Mouse (Mus musculus): Measurements from ENCODE around the gene Oat.

Gene Oat

DNA sequence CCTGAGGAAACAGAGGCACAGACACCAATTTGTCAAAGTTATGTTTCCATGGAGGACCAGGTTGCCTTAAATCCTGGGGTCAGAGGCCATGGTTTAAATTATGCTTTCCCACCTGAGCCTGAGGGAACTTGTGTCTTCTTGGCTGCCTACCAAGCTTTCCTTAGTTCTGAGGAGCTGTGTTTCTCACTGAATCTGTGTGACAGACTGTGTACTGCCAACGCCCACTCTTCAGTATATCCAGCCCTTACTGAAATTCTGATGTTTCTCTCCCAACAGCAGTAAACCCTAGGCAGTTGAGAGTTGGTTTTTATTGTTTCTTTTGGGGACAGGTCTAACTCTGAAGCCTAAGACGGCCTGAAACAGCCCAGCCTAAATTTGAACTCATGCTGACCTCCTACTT lies 17.6 kb upstream of the Oat start:
- no peak for DNase-seq (ENCODE audit: low spot score in 2 of 2)

GRCm38 (mm10) chr7:132589610-132590009 lies 13.4 kb upstream of the Oat start:
- no peak for DNase-seq (ENCODE audit: low spot score in 2 of 2)

GRCm38 (mm10) chr7:132587167-132587566 lies 11.0 kb upstream of the Oat start:
- no peak for DNase-seq (ENCODE audit: low spot score in 2 of 2)

GRCm38 (mm10) chr7:132585695-132586491 lies 9.7 kb upstream of the Oat start:
- DNase-seq (ENCODE audit: low spot score in 2 of 2), result no peak

DNA sequence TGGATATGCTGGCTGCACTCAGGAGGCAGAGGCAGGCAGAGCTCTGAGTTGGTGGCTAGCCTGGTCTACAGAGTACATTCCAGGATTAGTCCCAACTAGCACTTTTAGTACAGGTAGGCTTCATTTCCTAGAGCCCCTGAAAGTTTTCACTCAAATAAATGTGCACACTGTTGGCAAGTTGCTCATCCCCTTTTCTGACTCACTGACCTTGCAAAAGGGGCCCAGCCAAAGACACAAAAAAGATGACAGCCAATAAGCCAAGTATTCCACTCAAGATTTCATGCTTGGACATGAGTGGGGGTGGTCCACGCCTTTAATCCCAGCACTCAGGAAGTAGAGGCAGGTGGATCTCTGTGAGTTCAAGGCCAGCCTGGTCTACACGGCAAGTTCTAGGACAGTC lies 5.2 kb upstream of the Oat start:
- DNase-seq (ENCODE audit: low spot score in 2 of 2), result no peak

DNA sequence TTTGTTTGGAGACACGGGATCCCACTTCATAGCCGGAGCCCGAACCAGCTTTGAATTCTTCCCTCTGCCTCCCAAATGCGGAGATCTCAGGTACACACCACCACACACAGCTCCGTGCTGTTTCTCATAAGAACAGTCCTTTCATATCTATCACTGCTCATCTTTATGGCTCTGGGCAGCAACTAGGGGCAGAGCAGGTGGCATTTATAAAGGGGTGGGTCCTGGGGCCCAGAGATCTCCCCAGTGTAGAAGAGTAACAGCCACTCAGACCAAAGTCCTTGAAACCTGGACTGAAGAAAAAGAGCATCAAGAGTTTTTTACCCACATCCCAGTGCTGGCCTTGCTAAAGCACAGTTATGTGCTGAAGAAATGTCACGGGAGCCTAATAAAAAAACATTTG lies 4.3 kb upstream of the Oat start:
- no peak for DNase-seq (ENCODE audit: low spot score in 2 of 2)

- no peak for DNase-seq (ENCODE audit: low spot score in 2 of 2)
Observed at GRCm38 (mm10) chr7:132576891-132577290, 693 bp upstream of the Oat start.

- peak; percentile 81 to 91 for DNase-seq (ENCODE audit: low spot score in 2 of 2)
Observed at GRCm38 (mm10) chr7:132575623-132576022, 575 bp downstream of the Oat start.

GRCm38 (mm10) chr7:132574646-132575045 lies 1.6 kb downstream of the Oat start:
- DNase-seq (ENCODE audit: low spot score in 2 of 2), result no peak

- DNase-seq (ENCODE audit: low spot score in 2 of 2), result no peak
Observed at GRCm38 (mm10) chr7:132573205-132573604, 3.0 kb downstream of the Oat start.

GRCm38 (mm10) chr7:132572738-132573137 lies 3.5 kb downstream of the Oat start:
- no peak for DNase-seq (ENCODE audit: low spot score in 2 of 2)

DNA sequence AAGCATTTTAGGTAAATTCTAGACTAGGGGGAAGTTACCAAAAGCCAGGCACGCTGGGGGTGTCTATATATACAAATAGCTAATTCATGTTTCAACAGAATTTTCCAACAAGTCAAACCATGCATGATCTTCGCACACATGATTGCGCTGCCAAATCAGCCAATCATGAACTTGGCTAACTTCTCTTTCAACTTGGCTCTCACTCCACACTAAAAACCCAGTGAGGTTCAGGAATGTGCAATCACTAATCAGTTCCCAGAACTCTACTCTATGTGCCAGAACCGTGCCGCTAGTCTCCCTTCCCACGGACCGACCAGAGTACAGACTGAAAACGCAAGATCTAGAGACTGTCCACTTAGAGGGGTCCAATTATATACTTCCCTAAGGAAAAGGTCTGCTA lies 4.7 kb downstream of the Oat start:
- no peak for DNase-seq (ENCODE audit: low spot score in 2 of 2)

DNA sequence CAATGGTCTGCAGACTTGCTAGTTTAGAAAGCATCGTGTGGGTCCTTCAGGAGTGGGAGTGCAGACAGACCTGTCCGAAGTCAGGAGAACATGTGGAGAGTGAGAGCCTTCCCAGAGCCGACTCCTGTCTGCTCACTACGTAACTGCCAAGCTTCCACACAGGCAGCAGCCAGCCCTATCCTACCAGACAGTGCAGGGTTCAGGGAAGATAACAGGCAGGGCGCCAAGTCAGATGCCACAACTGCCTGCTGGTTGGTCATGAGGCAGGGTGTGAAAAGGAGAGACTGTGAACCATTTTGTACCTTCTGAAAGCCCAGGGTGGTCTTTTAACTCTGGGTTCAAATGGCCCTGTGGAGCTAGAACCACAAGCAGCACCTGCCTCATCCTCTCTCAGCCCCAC lies 6.1 kb downstream of the Oat start:
- peak; percentile 20 to 66 for DNase-seq (ENCODE audit: low spot score in 2 of 2)

- peak; percentile 35 to 70 for DNase-seq (ENCODE audit: low spot score in 2 of 2)
Observed at GRCm38 (mm10) chr7:132568817-132569216, 7.4 kb downstream of the Oat start.

DNA sequence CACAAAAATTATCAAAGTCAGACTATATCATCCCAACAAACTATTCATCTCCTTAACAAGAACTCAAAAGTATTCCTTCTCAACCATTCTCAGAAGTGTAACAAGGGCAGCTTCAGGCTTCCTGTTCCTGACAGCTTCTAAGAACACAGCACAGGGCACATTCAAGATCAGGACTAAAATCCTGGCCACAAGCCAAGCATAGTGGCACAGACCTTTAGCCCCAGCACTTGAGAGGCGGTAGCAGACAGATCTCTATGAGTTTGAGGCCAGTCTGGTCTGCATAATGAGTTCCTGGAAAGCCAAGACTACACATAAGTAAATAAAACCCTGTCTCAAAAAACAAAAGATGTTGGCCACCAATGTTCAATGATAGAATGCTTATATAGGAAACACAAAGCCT lies 10.4 kb downstream of the Oat start:
- no peak for DNase-seq (ENCODE audit: low spot score in 2 of 2)

DNA sequence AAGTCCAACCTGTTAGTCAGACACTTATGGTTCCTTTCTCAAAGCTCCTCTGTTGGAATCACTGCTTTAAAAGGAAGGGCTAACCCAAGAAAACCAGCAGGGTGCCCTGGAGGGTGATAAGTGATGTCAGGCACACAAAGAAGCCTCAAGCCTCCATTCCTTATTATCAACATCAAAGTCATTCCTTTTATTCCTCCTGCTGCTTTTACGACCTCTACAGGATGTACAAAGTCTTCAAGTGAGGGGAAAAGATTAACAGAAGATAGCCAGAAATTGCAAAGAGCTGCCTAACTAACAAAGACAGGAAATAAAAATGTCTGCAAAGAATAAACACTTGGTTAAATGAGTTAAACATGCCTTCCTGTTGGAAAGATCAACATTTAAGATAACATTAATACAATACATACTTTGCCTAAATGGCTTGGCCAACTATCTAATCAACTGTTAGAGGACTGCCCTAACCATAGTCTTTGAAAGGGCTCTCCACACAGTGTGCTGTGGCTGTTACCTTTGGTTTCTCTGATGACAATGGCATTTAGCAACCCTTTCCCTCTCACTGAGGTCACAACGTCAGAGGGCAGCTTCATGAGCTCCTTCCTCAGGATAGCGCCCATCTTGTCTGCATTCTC lies 16.9 kb downstream of the Oat start:
- no peak for DNase-seq (ENCODE audit: low spot score in 2 of 2)

DNA sequence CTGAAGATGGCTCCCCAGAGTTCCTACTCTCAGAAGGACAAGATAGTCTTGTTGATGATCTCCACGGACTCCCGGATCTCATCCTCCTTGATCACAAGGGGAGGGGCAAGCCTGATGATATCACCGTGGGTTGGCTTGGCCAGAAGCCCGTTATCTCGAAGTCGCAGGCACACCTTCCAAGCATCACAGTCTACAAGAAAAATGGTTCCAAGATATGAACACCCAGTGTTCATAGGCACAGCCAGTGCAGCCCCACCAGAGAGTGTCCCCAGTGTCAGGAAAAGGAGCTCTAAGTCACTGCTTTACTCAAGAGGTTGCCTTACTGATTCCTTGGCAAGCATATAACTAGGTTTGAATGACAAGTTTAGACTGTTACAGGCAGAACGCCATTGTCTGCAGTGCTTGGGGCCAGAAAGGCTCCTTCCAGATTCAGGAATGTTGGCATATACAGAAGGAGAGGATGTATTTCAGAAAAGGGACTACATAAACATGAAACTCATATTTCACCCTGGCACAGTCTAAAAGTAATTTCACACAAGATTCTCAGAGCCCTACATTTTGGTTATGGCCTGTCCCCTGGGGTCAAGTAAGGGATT lies 18.0 kb downstream of the Oat start:
- no peak for DNase-seq (ENCODE audit: low spot score in 2 of 2)

DNA sequence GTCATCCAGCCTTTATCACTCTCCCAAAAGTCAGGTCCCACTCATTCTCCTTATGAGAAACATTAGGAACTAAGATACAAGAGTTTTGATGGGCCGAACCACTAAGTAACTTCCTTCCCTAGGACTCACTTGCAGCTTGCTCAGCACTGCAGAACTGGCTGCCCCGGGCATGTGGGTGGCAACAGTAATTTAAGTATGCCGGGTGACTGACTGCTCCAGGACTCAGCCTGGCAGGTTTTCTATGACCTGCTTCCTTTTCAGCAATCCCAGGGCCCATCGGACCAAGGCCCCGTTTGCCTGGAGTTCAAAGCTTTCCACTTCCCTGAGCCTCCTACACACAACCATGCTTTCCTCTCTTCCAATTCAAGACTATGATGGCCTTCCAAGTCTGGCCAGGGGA lies 19.6 kb downstream of the Oat start:
- DNase-seq (ENCODE audit: low spot score in 2 of 2), result no peak

DNA sequence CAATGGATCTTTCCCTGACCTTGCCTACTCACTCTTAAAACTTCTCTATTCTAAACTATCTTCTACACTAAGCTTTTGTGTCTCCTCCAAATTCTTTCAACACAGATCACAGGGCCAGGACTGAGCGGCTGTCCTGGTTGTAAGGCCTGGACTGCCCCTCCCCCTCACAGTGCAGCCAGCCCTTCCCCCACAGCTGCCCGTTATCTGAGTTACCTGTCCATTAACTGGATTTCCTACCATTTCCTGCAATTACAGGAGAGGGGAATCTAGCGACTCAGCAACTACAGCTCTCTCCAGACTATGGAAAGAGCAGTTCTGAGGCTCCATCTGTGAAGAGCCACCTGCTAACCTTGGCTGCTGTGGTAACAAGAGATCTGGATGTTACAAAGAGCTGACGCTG lies 20.3 kb downstream of the Oat start:
- no peak for DNase-seq (ENCODE audit: low spot score in 2 of 2)

DNA sequence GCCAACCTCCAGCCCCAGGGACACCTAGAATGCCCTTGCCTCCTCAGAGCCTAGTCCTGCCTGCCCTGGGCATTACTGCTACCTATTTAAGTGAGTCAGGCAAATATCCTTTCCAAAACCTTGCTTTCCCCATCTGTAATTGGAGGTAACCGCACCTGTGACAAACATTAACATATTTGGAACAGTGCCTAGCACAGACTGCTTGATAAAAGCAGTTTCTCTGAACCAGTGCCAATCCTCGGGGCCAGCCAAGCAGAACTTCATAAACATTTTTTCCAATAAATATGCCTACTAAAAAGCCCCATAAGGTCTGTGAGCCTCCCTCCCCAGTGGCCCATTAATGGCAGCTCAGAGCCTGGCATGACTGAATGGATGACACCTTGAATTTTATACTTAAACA lies 22.1 kb downstream of the Oat start:
- no peak for DNase-seq (ENCODE audit: low spot score in 2 of 2)

- DNase-seq (ENCODE audit: low spot score in 2 of 2), result peak; percentile 86 to 95
Observed at GRCm38 (mm10) chr7:132551351-132552126, 24.7 kb downstream of the Oat start.

GRCm38 (mm10) chr7:132547126-132547525 lies 29.1 kb downstream of the Oat start:
- no peak for DNase-seq (ENCODE audit: low spot score in 2 of 2)
